Mouse (Mus musculus) kidney, adult 2 months (tissue): Measurements from ENCODE around the gene Ajap1.

Experiments used
- CTCF ChIP-seq: fragments of 200-500 bp; conservative IDR thresholded peaks from 2 replicates; pipeline ENCODE4 v1.5.1; 2011; ENCODE audit warnings: low read depth, mild to moderate bottlenecking, control low read depth, low read length, moderate library complexity, mixed read lengths; ENCODE audit not compliant: insufficient read depth, insufficient read length
- POLR2A ChIP-seq: fragments of 200-500 bp; IDR thresholded peaks from one replicate; pipeline ENCODE4 v1.6.1; 2011; ENCODE audit warnings: low read depth, low read length, control low read depth

DNA sequence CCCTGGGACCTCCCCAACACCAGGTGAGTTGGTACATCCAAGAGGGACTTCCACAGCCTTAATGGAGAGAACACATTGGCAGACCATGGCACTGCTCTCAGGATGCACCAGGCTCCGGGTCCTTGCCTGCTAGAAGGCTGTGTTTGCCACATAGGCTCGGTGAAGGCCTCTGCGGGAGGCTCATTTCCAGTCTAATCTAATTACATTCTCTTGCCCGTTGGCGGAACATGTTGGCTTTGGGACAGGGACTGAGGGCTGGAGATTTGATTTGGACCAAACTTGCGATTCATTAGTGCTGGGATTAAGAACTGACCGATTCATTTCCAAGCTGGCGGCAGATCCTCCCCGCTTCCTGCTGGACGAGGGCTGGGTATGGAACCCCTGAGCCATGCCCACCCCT lies 101.7 kb downstream of the Ajap1 start:
- no peak for TF ChIP-seq CTCF
- TF ChIP-seq POLR2A = no peak
